Mouse (Mus musculus) lung, postnatal 25 days (tissue): ENCODE results near the gene Psd.

Source experiments
- DNase-seq: peaks from one replicate; pipeline ENCODE4 v3.0.0; 2022; ENCODE audit warnings: low spot score

Psd gene

GRCm38 (mm10) chr19:46320076-46320785 is 6.7 kb downstream of the Psd start:
- DNase-seq: no peak

DNA sequence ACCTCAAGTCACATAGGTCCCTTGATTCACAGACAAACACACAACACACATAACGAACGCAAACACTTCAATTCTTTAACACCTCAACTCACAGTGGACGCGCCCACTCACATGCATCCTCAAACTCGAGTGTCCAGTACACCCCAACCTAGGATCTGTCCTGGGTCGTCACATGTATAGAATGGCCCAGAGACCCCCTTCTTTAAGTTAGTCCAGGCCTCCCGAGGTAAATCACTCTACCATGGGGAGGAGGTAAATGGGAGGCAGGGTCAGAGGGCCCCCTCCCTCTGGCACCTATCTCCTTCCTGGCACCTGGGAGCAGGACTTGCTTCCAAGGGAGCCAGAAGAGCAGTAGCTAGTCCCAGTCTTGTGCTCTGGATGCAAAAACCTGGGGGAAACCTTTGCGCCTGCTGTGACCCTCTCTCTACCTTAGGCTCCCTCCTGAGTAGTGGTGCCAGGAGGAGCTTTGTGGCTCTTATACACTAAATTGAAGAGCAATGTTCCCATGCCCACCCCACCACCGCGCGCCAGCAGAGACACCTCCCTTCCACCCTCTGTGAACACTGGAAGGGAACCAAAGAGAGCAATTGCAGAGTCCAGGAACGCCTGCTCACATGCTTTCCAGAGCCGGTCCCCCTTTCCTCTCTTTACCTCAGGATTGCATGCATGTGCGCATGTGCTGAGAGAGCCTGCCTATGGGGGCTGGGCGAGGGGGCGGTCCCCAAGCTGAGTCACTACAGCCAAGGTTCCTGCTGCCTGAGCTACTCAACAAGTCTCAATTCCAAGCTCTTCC is 8.2 kb downstream of the Psd start:
- DNase-seq: peak; percentile 56

GRCm38 (mm10) chr19:46318031-46318471 is 8.9 kb downstream of the Psd start:
- no peak for DNase-seq

GRCm38 (mm10) chr19:46317546-46317885 is 9.4 kb downstream of the Psd start:
- DNase-seq: no peak

DNA sequence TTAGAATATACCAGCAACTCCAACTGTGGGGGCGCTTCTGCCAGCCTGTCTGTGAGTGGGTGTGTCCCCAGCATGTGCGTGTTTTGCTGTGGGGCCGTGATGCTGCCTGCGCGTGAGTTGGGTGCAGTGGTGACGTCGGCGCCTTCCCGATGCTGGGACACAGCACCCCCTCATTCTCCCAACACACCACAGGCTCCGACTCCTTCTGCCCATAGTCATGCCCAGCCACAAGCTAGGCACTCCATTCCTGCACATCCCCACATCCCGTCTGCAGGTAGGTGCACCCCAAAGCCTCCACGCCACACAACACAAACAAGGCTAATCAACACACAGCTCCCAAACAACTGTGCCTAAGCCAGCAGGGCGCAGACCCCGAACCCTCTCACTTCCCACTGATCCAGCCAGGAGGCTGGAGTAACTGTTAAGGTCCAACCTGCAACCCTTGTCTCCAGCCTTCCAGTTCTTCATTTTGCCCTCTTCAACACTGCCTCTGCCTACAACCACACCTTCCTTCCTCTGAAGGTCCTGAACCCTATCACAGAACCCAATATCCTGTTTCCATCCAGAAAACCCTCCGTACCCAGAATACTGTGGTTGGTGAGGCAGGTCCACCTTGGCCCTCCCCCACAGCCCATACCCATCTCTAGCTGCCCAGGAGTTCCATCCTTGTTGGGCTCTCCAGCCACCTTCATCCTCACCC is 10.0 kb downstream of the Psd start:
- no peak for DNase-seq

DNA sequence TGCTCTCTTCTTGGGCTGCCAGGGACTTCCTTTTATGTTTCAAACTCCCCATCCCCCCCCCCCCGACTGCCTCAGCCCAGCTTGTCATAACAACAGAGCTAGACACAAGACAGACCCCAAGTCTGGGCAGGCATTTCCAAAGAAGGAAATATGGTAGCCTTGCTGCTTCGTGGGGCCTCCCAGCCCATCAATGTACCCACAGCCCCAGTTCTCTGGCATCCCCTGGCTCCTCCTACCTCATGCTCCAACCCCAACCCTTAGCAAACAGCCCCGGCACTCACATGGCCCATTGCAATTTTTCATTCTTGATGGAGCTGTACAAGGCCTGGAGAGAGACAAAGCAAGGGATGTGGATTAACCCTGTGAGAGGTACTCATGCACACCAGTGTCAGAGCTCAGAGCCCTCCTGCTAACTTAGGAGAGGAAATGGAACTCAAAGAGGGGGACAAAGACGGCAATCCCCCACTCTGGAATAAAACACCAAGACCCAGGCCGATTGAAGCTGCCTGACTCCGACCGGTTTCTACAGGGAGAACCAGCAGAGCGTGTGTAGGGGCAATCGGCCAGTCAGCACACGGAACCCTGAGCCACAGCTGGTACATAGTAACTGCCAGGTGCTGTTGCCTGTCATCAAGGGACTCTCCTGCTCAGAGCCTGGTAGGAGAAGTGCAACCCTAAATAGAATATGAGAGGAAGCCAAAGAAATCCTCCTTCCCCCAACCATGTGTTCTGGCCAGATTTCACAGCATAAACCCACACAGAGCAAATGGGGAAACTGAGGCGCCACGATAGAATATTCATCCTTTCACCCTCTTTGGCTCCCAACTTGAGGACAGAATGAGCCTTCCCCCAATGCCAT is 11.0 kb downstream of the Psd start:
- DNase-seq: no peak

DNA sequence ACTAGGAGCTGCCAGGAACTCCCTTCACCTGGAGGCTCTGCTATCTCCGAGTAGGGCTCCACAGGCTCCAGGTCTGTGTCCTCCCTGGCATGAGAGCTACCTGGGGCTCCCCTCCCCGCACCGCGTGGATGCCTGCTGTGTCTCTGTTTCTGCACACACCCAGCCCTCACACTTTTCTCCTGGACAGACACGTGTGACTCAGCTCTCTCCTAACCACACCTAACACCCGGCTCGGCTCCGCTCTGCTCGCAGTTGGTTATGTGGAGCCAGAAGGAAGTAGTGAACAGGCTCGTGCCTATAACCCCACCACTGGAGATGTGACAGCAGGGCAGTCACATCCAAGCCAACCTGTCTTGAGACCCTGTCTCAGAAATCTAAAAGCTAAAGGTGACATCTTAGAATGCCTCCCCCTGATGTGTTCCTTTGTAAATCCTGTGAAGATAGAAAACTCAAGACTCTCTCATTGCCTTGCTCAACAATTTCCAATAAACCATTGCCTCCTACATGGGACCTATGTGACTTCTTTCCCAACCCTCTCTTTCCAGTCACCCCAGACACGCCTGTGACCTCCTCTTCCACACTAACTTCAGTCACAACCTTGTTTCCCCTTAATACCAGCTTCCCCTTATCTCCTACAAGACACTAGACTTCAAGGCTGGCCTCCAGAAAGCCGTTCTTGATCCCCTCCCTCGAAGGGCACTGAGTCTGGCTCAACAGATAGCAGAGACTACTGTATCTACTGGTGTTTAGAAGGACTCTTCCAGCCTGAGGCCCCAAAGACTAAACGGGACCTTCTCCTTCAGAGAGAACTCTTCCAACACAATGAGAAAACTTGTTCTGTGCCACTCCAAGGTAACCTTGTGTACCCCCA is 11.8 kb downstream of the Psd start:
- no peak for DNase-seq

- DNase-seq: no peak
Observed at GRCm38 (mm10) chr19:46314151-46314601, 12.8 kb downstream of the Psd start.

DNA sequence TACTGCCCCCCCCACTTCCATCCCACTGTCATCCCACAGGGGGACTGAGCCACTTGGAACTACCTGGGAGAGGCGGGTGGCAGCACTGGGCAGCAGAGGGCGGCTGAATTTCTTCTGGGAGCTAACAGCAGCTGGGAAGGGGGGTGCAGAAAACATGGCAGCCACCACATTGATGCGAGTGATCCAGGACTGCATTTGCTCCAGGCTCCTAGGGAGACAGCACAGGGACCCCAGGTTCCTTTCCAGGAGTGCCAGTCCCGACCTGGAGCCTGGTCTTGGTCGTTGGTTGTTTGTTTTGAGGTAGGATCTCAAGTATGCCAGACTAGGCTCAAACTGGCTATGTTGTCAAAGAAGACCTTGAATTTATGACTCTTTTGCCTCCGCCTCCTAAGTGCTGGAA is 13.4 kb downstream of the Psd start:
- no peak for DNase-seq

GRCm38 (mm10) chr19:46313116-46313515 is 13.8 kb downstream of the Psd start:
- DNase-seq: no peak

DNA sequence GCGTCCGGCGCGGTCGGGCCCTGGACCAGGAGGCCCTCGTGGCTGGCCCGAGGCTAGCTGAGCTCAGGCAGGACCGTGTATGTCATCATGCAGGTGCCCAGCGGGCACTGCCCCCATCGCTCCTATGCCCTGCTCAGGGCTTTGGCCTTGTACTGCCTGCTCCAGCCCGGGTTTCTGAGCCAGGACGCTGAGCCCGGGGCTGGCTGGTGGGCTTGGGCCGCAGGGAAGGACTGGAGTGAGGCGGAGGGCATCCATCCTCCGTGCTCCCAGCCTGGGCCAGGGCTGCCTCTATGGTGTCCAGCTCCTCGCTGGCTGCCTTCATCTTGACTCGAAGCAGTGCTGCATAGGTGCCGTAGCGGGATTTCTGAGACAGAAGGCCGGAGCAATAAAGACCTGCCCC is 14.4 kb downstream of the Psd start:
- DNase-seq: no peak

DNA sequence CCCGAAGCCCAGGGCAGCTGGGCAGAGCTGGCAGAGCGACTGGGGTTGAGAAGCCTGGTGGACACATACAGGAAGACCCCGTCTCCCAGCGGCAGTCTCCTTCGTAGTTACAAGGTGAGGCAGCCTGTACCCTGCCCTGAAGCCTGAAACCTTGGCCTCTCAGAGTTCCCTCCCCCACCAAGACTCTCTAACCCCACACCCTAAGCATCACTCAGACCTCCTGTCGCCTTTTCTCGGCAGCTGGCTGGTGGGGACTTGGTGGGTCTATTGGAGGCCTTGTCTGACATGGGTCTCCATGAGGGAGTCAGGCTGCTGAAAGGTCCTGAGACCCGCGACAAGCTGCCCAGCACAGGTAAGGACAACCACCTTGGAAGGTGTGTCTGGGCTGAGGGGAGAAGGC is 15.6 kb downstream of the Psd start:
- DNase-seq: no peak

- no peak for DNase-seq
Observed at GRCm38 (mm10) chr19:46310312-46310865, 16.6 kb downstream of the Psd start.

DNA sequence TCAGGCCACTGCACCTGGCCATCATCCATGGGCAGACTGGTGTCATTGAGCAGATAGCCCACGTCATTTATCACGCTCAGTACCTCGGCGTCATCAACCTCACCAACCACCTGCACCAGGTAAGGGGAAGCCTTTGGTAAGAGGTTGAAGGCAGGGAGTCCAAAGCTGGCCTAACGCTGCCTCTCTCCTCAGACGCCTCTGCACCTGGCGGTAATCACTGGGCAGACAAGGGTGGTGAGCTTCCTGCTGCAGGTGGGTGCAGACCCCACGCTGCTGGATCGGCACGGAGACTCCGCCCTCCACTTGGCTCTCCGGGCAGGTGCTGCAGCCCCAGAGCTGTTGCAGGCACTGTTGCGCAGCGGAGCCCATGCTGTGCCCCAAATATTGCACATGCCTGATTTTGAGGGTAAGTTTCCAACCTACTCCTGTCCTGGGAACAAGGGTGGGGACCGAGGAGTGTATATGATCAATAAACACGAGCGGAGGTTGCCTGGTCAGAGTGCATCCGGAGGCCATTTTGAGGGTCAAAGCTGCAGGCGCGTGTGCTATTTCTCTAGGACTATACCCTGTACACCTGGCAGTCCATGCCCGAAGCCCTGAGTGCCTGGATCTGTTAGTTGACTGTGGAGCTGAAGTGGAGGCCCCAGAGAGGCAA is 17.2 kb downstream of the Psd start:
- DNase-seq: no peak

DNA sequence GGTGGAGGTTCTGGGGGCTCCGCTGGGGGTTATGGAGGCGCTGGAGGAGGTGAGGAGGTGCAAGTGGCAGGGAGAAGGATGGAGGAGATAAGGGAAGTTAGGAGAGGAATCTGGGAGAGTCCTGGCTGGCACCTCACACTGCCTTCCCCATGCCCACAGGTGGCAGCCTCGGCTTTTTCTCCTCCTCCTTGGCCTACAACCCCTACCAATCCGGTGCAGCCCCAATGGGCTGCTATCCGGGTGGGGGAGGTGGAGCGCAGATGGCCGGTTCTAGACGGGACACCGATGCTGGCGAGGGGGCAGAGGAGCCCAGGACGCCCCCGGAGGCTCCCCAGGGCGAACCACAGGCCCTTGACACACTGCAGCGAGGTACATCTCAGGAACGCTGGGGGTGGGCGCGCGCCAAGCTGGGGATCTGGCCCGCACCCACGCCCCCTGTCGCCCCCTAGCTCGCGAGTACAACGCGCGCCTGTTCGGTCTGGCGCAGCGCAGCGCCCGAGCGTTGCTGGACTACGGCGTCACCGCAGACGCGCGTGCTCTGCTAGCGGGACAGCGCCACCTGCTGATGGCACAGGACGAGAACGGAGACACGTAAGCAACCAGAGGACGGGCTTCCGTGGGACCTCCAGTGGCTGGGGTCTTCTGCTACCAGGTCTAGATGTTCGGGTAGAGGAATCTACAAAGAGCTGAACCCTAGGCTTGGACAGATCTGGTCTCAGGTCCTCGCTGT is 18.1 kb downstream of the Psd start:
- DNase-seq: peak; percentile 84

DNA sequence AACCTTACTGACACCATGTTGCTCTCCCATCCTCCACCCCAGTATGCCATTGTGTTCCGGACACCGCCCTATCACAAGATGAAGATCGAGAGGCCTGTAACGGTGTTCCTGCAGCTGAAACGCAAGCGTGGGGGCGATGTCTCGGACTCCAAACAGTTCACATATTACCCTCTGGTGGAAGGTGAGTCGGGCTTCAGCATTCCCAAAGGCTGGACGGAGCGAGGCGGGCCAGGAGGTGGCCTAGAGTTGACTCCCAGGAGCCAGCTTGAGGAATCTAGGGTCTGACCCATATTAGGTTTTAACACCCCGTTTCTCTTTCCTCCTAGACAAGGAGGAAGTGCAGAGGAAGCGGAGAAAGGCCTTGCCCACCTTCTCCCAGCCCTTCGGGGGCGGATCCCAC is 18.7 kb downstream of the Psd start:
- DNase-seq: no peak

GRCm38 (mm10) chr19:46307781-46308180 is 19.2 kb downstream of the Psd start:
- DNase-seq: no peak

DNA sequence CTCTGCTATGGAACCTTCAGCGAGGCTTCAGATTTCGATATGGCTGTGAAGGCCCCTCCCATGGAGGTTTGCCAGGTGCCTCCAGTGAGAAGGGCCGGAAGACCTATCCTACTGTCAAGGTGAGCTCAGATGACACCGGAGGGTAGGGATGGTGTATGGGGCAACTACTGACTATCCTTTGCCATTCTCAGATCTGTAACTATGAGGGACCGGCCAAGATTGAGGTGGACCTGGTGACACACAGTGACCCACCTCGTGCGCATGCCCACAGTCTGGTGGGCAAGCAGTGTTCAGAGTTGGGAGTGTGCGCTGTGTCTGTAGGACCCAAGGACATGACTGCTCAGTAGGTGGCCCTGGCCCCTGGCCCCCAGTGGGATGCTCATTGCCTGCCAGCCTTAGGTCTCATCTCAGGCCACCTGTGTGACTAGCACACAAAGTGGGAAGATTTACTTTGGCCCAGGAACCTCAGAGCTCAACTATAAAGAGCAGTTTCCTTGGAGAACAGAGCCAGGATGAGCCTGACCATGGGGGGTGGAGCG is 20.1 kb downstream of the Psd start:
- no peak for DNase-seq

GRCm38 (mm10) chr19:46306268-46306610 is 20.7 kb downstream of the Psd start:
- DNase-seq: no peak
